Mouse (Mus musculus) C2C12 (cell line): ENCODE data around the gene Ppp1r1b. TPM values are rescaled to one million over a fixed set of nuclear protein-coding genes. Genes with fewer than 3 reads are reported as not detected.

ENCODE experiments used
- H3K27me3 ChIP-seq: one replicate; pipeline ENCODE4 v1.6.1; 2011; ENCODE audit not compliant: control insufficient read depth, insufficient read depth, insufficient read length
- H3K36me3 ChIP-seq: one replicate; pipeline ENCODE4 v1.6.1; 2011; ENCODE audit not compliant: control insufficient read depth, insufficient read depth
- H3K4me3 ChIP-seq: one replicate; pipeline ENCODE4 v1.5.1; 2011; ENCODE audit warnings: mild to moderate bottlenecking, control low read depth; ENCODE audit not compliant: poor library complexity, insufficient read depth, severe bottlenecking
- H3K79me2 ChIP-seq: one replicate; pipeline ENCODE4 v1.6.1; 2011; ENCODE audit not compliant: control insufficient read depth, insufficient read depth
- H3K79me3 ChIP-seq: one replicate; pipeline ENCODE4 v1.6.1; 2011; ENCODE audit warnings: low read depth, control low read depth
- H3ac ChIP-seq: one replicate; pipeline ENCODE3; 2011; ENCODE audit warnings: low read depth; ENCODE audit not compliant: control insufficient read depth, insufficient read length
- CEBPB ChIP-seq: IDR thresholded peaks from one replicate; pipeline ENCODE4 v1.6.1; 2011; ENCODE audit warnings: low read depth, mild to moderate bottlenecking, control low read depth, moderate library complexity
- CTCF ChIP-seq: IDR thresholded peaks from one replicate; pipeline ENCODE4 v1.5.1; 2011; ENCODE audit not compliant: control insufficient read depth, insufficient read depth, insufficient read length
- FOSL1 ChIP-seq: IDR thresholded peaks from one replicate; pipeline ENCODE4 v1.8.0; 2011; ENCODE audit warnings: mild to moderate bottlenecking, low read length; ENCODE audit not compliant: poor library complexity, insufficient read depth, severe bottlenecking
- MAX ChIP-seq: IDR thresholded peaks from one replicate; pipeline ENCODE4 v1.6.1; 2011; ENCODE audit warnings: mild to moderate bottlenecking, control low read depth
- MYOD1 ChIP-seq: IDR thresholded peaks from one replicate; pipeline ENCODE4 v1.6.1; 2011; ENCODE audit warnings: low read depth; ENCODE audit not compliant: control insufficient read depth, insufficient read length
- MYOG ChIP-seq: IDR thresholded peaks from one replicate; pipeline ENCODE4 v1.6.1; 2011; ENCODE audit not compliant: control insufficient read depth, insufficient read length; ENCODE audit errors: extremely low read depth
- USF1 ChIP-seq: IDR thresholded peaks from one replicate; pipeline ENCODE4 v1.6.1; 2011; ENCODE audit warnings: low read depth, mild to moderate bottlenecking, control low read depth, moderate library complexity
- polyA plus RNA-seq: library from polyadenylated mRNA; unstranded; fragments of >200 nt; fragmentation: generic; extraction: Trizol; gene quantifications from one replicate; pipeline ENCODE4 v1.2.1, GENCODE M21; 2012; ENCODE audit warnings: missing spikeins

Gene Ppp1r1b
- polyA plus RNA-seq, 1 experiment = 0.28 TPM

- Histone ChIP-seq H3K79me2 (peaks cover 12% of the 10 kb centered on the region), H3K4me3 (no peak overlapping the region), H3K36me3 (no peaks in the 10 kb centered on the region), H3ac (no peak overlapping the region), H3K27me3 (peaks cover 36% of the 10 kb centered on the region), H3K79me3 (peaks cover 10% of the 10 kb centered on the region)
- TF ChIP-seq USF1 (no peak), CTCF (no peak), MYOD1 (no peak), MYOG (no peak), CEBPB (no peak), FOSL1 (no peak), MAX (no peak)
These were observed 6.2 kb downstream of the Ppp1r1b start for GRCm38 (mm10) chr11:98354445-98354844.

- Histone ChIP-seq H3K27me3 (peaks cover 22% of the 10 kb centered on the region), H3K4me3 (no peak overlapping the region), H3ac (no peak overlapping the region), H3K79me2 (peaks cover 26% of the 10 kb centered on the region), H3K79me3 (peaks cover 19% of the 10 kb centered on the region), H3K36me3 (no peaks in the 10 kb centered on the region)
- TF ChIP-seq CTCF = peak; percentile 35
- TF ChIP-seq CEBPB = no peak
- TF ChIP-seq MYOD1 = no peak
- no peak for TF ChIP-seq FOSL1
- no peak for TF ChIP-seq MYOG
These were observed 7.6 kb downstream of the Ppp1r1b start for GRCm38 (mm10) chr11:98355732-98356299.

- Histone ChIP-seq H3K36me3 (no peaks in the 10 kb centered on the region), H3K4me3 (no peak overlapping the region), H3K79me3 (peaks cover 20% of the 10 kb centered on the region), H3ac (no peak overlapping the region), H3K27me3 (peaks cover 12% of the 10 kb centered on the region), H3K79me2 (peaks cover 36% of the 10 kb centered on the region)
- TF ChIP-seq CTCF = no peak
- no peak for TF ChIP-seq MYOD1
- no peak for TF ChIP-seq MYOG
- no peak for TF ChIP-seq MAX
These were observed 8.6 kb downstream of the Ppp1r1b start for GRCm38 (mm10) chr11:98356625-98357394.

GRCm38 (mm10) chr11:98357396-98358160 is 9.4 kb downstream of the Ppp1r1b start:
- Histone ChIP-seq H3K79me3 (peaks cover 22% of the 10 kb centered on the region), H3K27me3 (peaks cover 4% of the 10 kb centered on the region), H3ac (peak overlapping the region; percentile 38), H3K79me2 (peaks cover 43% of the 10 kb centered on the region), H3K4me3 (peak overlapping the region; percentile 64), H3K36me3 (no peaks in the 10 kb centered on the region)
- TF ChIP-seq CTCF = no peak
- no peak for TF ChIP-seq CEBPB

GRCm38 (mm10) chr11:98358161-98359083 is 10.2 kb downstream of the Ppp1r1b start, which contains the start of gene Stard3:
Gene Stard3, plus strand, starts transcription at chr11:98358368.
- Histone ChIP-seq H3K4me3 (peak within 1 kb of the TSS; percentile 64), H3K27me3 (no peaks in the 10 kb centered on the region), H3K79me3 (peaks cover 22% of the 10 kb centered on the region), H3ac (peak within 1 kb of the TSS; percentile 97), H3K79me2 (peaks cover 52% of the 10 kb centered on the region), H3K36me3 (no peaks in the 10 kb centered on the region)
- no peak for TF ChIP-seq MYOD1
- TF ChIP-seq USF1 = no peak
- TF ChIP-seq MAX = no peak
- no peak for TF ChIP-seq CTCF
- TF ChIP-seq MYOG = no peak
- TF ChIP-seq CEBPB = no peak
- TF ChIP-seq FOSL1 = no peak
